Mouse (Mus musculus) heart, adult 2 months (tissue): Measurements from ENCODE around the gene Frk. TPM values are rescaled to one million over a fixed set of nuclear protein-coding genes. Genes with fewer than 3 reads are reported as not detected.
A peak's percentile ranks its signal among the peaks of the same experiment; 100 is the strongest.
"Not testable (repeated sequence)": the region's sequence is repeated elsewhere in the genome, so short reads cannot be mapped to it uniquely, and the experiment has no call there.

Experiments used
- DNase-seq, 2 experiments: peaks; one replicate each; pipeline ENCODE4 v3.0.0; 2021
- H3K27ac ChIP-seq: fragments of 200-600 bp; 2 replicates; pipeline ENCODE4 v1.8.1; 2022
- H3K27me3 ChIP-seq: fragments of 200-500 bp; 2 replicates; pipeline ENCODE4 v1.6.1; 2012; ENCODE audit warnings: mild to moderate bottlenecking, low read length, inconsistent platforms, mixed read lengths; ENCODE audit not compliant: control insufficient read depth, insufficient read depth
- H3K36me3 ChIP-seq: fragments of 200-500 bp; 2 replicates; pipeline ENCODE4 v1.6.1; 2012; ENCODE audit warnings: low read length, inconsistent platforms; ENCODE audit not compliant: control insufficient read depth, insufficient read depth
- H3K4me1 ChIP-seq: fragments of 200-500 bp; 2 replicates; pipeline ENCODE4 v1.6.1; 2011; ENCODE audit warnings: low read length; ENCODE audit not compliant: control insufficient read depth, insufficient read depth
- H3K4me3 ChIP-seq: fragments of 200-600 bp; 2 replicates; pipeline ENCODE4 v1.8.1; 2022
- H3K79me2 ChIP-seq: fragments of 200-500 bp; replicated peaks from 2 replicates; pipeline ENCODE4 v1.6.1; 2012; ENCODE audit warnings: mild to moderate bottlenecking, inconsistent platforms, low read length, moderate library complexity, mixed read lengths; ENCODE audit not compliant: control insufficient read depth, insufficient read depth
- H3K9ac ChIP-seq: fragments of 200-500 bp; 2 replicates; pipeline ENCODE4 v1.6.1; 2012; ENCODE audit warnings: low read depth, mild to moderate bottlenecking, control low read depth, inconsistent platforms, low read length, mixed read lengths
- CTCF ChIP-seq: fragments of 200-600 bp; IDR thresholded peaks from 2 replicates; pipeline ENCODE4 v1.8.1; 2022; ENCODE audit warnings: antibody characterized with exemption, mild to moderate bottlenecking, moderate library complexity
- EP300 ChIP-seq: fragments of 200-500 bp; IDR thresholded peaks from 2 replicates; pipeline ENCODE4 v1.6.1; 2011; ENCODE audit warnings: low read depth, low read length, control low read depth; ENCODE audit not compliant: insufficient read depth
- POLR2A ChIP-seq: fragments of 200-500 bp; IDR thresholded peaks from 2 replicates; pipeline ENCODE4 v1.6.1; 2011; ENCODE audit warnings: mild to moderate bottlenecking, low read depth, low read length, control low read depth; ENCODE audit not compliant: insufficient read depth
- WGBS: fragments of 180-500 bp; shearing (Covaris S2); methylation state at CpG from one replicate; pipeline ENCODE4 v1.1.7; 2018; 5-methylcytosine and 5-hydroxymethylcytosine counted together
- intact Hi-C: fragments of 180-260 bp; cut with DNase I; formaldehyde crosslinking; loops from one replicate; pipeline ENCODE4 v1.15.1; 2025
- polyA plus RNA-seq: library from polyadenylated mRNA; depleted of rRNA; stranded (reverse); fragments of >200 nt; gene quantifications from 2 replicates; pipeline ENCODE4 v1.2.3, GENCODE M21; 2012; rRNA removed
- total RNA-seq, 2 experiments: library from RNA; stranded (reverse); gene quantifications; 2 replicates each; pipeline ENCODE4 v1.2.3; 2021

The Frk gene
- total and polyA plus RNA-seq, 3 experiments, result 0.70 to 2.0 (median 1.9) TPM

GRCm38 (mm10) chr10:34618490-34618889, 135.3 kb downstream of the Frk start:
- no peak for DNase-seq
- 31% methylated on average over 3 of the region's 3 CpGs for WGBS
- intact Hi-C loops, result loop anchor here (10.0 kb wide), 1 partner anchor 184 kb away; no protein-coding TSS in a partner anchor

GRCm38 (mm10) chr10:34620540-34620939, 137.3 kb downstream of the Frk start:
- H3K79me2 ChIP-seq, H3K27me3 ChIP-seq, H3K9ac ChIP-seq, H3K27ac ChIP-seq, H3K4me1 ChIP-seq, DNase-seq, intact Hi-C loops, H3K36me3 ChIP-seq, H3K4me3 ChIP-seq: not testable (repeated sequence)
- 63% methylated on average over 8 of the region's 8 CpGs for WGBS

More at GRCm38 (mm10) chr10:34618490-34618889, 135.3 kb downstream of the Frk start:
- Histone ChIP-seq H3K4me3 (no peak overlapping the region), H3K27me3 (no peaks in the 10 kb centered on the region), H3K27ac (no peak overlapping the region), H3K9ac (no peak overlapping the region), H3K4me1 (no peaks in the 10 kb centered on the region), H3K36me3 (no peaks in the 10 kb centered on the region), H3K79me2 (no peaks in the 10 kb centered on the region)
- TF ChIP-seq EP300 (no peak), CTCF (no peak), POLR2A (no peak)

GRCm38 (mm10) chr10:34638245-34638644, 155.0 kb downstream of the Frk start:
- Histone ChIP-seq H3K4me1 (no peaks in the 10 kb centered on the region), H3K9ac (no peak overlapping the region), H3K36me3 (no peaks in the 10 kb centered on the region), H3K4me3 (no peak overlapping the region), H3K79me2 (no peaks in the 10 kb centered on the region), H3K27ac (no peak overlapping the region), H3K27me3 (no peaks in the 10 kb centered on the region)
- intact Hi-C loops, result no loop called here
- DNase-seq, result no peak
- TF ChIP-seq POLR2A (no peak), EP300 (no peak), CTCF (peak; percentile 58)
- 48% methylated on average over 1 of the region's 1 CpGs for WGBS

Other genes with a start within 250 kb of the Frk start
- gene Tspyl1, start 201.2 kb upstream of the Frk start, total RNA-seq, result 10 to 100 TPM; 57.0 to 64.4 TPM
- gene Tspyl1, start 201.2 kb upstream of the Frk start, polyA plus RNA-seq, result 30.6 and 55.3 TPM in 2 replicates
- gene Tspyl4, start 186.0 kb upstream of the Frk start, total RNA-seq, result 10 to 100 TPM; 12.4 to 18.0 TPM
- gene Tspyl4, start 186.0 kb upstream of the Frk start, polyA plus RNA-seq, result 8.4 and 17.0 TPM in 2 replicates
- gene Col10a1, start 93.4 kb upstream of the Frk start, total RNA-seq, result not detected
- 0.06 and 0.80 TPM in 2 replicates for gene Col10a1, start 93.4 kb upstream of the Frk start, polyA plus RNA-seq
- gene Nt5dc1, start 64.8 kb upstream of the Frk start, total RNA-seq, result 10 to 100 TPM in 1 of 2 experiments, 1 to 10 TPM in 1; 10.0 to 10.6 TPM
- gene Nt5dc1, start 64.8 kb upstream of the Frk start, polyA plus RNA-seq, result 4.0 and 6.2 TPM in 2 replicates